ENCODE assay signal across 8 mouse cellular contexts in genomic region chr13:37825646-37826280, GRCm38 (mm10). TPM values are rescaled to one million over a fixed set of nuclear protein-coding genes. Genes with fewer than 3 reads are reported as not detected.
DNase-seq lines count a peak whose midpoint lies in the region; ATAC-seq and TF ChIP-seq lines count a peak whose summit lies in the region.

No protein-coding gene starts in this region.

- no peak for TF ChIP-seq EP300 in heart, postnatal 0 days (IDR thresholded peaks at IDR 0.05; ENCODE audit: low read depth)

- H3K4me1 ChIP-seq in heart, postnatal 0 days (ENCODE audit: control insufficient read depth, insufficient read depth), result peaks cover 44% of the 10 kb centered on the region

- H3K27me3 ChIP-seq in C2C12 (ENCODE audit: control insufficient read depth, insufficient read depth, insufficient read length), result no peaks in the 10 kb centered on the region
- no peaks in the 10 kb centered on the region for H3K27me3 ChIP-seq in heart, postnatal 0 days (ENCODE audit: control insufficient read depth, insufficient read depth, low read length)

- H3K36me3 ChIP-seq in C2C12 (ENCODE audit: control insufficient read depth, insufficient read depth), result no peaks in the 10 kb centered on the region
- H3K36me3 ChIP-seq in heart, postnatal 0 days (replicated peaks; ENCODE audit: control insufficient read depth, insufficient read depth, low read length), result no peaks in the 10 kb centered on the region

- H3K4me2 ChIP-seq in heart, postnatal 0 days (ENCODE audit: low read depth, low read length), result peak overlapping the region; percentile 100

- peak overlapping the region; percentile 75 for H3K4me3 ChIP-seq in C2C12 (ENCODE audit: insufficient read depth, poor library complexity, severe bottlenecking)
- peak overlapping the region; percentile 88 for H3K4me3 ChIP-seq in heart, postnatal 0 days (ENCODE audit: low read depth, low read length)

- H3K9me3 ChIP-seq in heart, postnatal 0 days (replicated peaks; ENCODE audit: control insufficient read depth, low read length), result no peaks in the 10 kb centered on the region

- under 1% methylated on average over 42 of the region's 43 CpGs for WGBS in heart, postnatal 0 days

- H3K27ac ChIP-seq in heart, postnatal 0 days (ENCODE audit: low read depth), result peak overlapping the region; percentile 93

- peak; percentile 81 to 91 for DNase-seq in adrenal gland, adult (ENCODE audit: inconsistent age in 2 of 2, low spot score in 1 of 2)
- peak; percentile 88 for DNase-seq in heart, postnatal 0 days (ENCODE audit: low spot score)
- DNase-seq in kidney, postnatal 14 days, result peak; percentile 72
- peak; percentile 61 for DNase-seq in lung, postnatal 14 days
- DNase-seq in ovary, postnatal 36 days (ENCODE audit: low spot score), result peak; percentile 73
- peak; percentile 80 for DNase-seq in thymus, postnatal 25 days

- peak overlapping the region; percentile 97 for H3ac ChIP-seq in C2C12 (ENCODE audit: control insufficient read depth, insufficient read length, low read depth)

- H3K79me2 ChIP-seq in C2C12 (ENCODE audit: control insufficient read depth, insufficient read depth), result peaks cover 47% of the 10 kb centered on the region

- peak; percentile 69 for ATAC-seq in erythroid progenitor cell, adult 5-6 weeks (replicated peaks; ENCODE audit: low FRiP score, poor library complexity, severe bottlenecking)
- ATAC-seq in heart, postnatal 0 days (ENCODE audit: insufficient read depth, low read depth), result peak; percentile 75

- peaks cover 33% of the 10 kb centered on the region for H3K79me3 ChIP-seq in C2C12 (ENCODE audit: low read depth)

- no peak for TF ChIP-seq CTCF in C2C12 (IDR thresholded peaks at IDR 0.05; ENCODE audit: control insufficient read depth, insufficient read depth, insufficient read length)
- no peak for TF ChIP-seq CTCF in heart, postnatal 0 days (IDR thresholded peaks at IDR 0.05; ENCODE audit: low read depth)

- peak overlapping the region; percentile 85 for H3K9ac ChIP-seq in heart, postnatal 0 days (replicated peaks; ENCODE audit: low read depth, low read length)

TF ChIP-seq in C2C12, 6 proteins besides CTCF, POLR2A, EP300 and RAD21:
- no peak for TF ChIP-seq FOSL1 (IDR thresholded peaks at IDR 0.05; ENCODE audit: insufficient read depth, low read length, poor library complexity, severe bottlenecking)
- peak; percentile 84 for TF ChIP-seq USF1 (IDR thresholded peaks at IDR 0.05; ENCODE audit: low read depth)
TF ChIP-seq in C2C12: peak in this region for 1.

RNA-seq across cellular contexts. Expression of gene Rreb1, which starts 47.6 kb away (rescaled TPM):
- 6.0 TPM for polyA plus RNA-seq in C2C12 (2012; fragmentation: generic; extraction: Trizol)
- total RNA-seq in erythroid progenitor cell, adult 5-6 weeks (2015; ENCODE audit: low replicate concordance), result 15.5 and 26.4 TPM in 2 replicates
- 1.8 and 9.0 TPM in 2 replicates for total RNA-seq in erythroid progenitor cell, adult 5-6 weeks (2017; ENCODE audit: low replicate concordance)
- 18.2 and 21.2 TPM in 2 replicates for total RNA-seq in heart, postnatal 0 days (2014; rRNA removed; ENCODE audit: low replicate concordance)
- 6.7 and 8.7 TPM in 2 replicates for polyA plus RNA-seq in heart, postnatal 0 days (2015; fragmentation: Nextera tagmentation; extraction: Ambion mirVana)

Comparison
In these comparisons a context has a peak if more than half of its experiments do, and no peak if none do; other contexts are left out.
1. Peak in every context shown above with its lines: DNase-seq, ATAC-seq, H3K4me3 ChIP-seq and H3K27ac ChIP-seq.